Mouse (Mus musculus) adrenal gland, adult (tissue): ENCODE results near the gene Nrp2.

Source experiments
- DNase-seq, 2 experiments: peaks; one replicate each; pipeline ENCODE4 v3.0.0; 2022 to 2023; ENCODE audit warnings: low spot score in 1 of 2; ENCODE audit not compliant: inconsistent age in 2 of 2

The Nrp2 gene

GRCm38 (mm10) chr1:62834443-62835185 lies 131.5 kb downstream of the Nrp2 start:
- no peak for DNase-seq

- no peak for DNase-seq
These were observed 135.0 kb downstream of the Nrp2 start for GRCm38 (mm10) chr1:62838083-62838482.

- no peak for DNase-seq
These were observed 135.5 kb downstream of the Nrp2 start for GRCm38 (mm10) chr1:62838631-62839030.

GRCm38 (mm10) chr1:62843215-62843614 lies 140.1 kb downstream of the Nrp2 start:
- DNase-seq = no peak

- DNase-seq = no peak
These were observed 148.2 kb downstream of the Nrp2 start for GRCm38 (mm10) chr1:62850990-62851940.

- no peak for DNase-seq
These were observed 150.3 kb downstream of the Nrp2 start for GRCm38 (mm10) chr1:62853362-62853761.

- no peak for DNase-seq
These were observed 150.9 kb downstream of the Nrp2 start for GRCm38 (mm10) chr1:62853996-62854395.

- no peak for DNase-seq
These were observed 156.0 kb downstream of the Nrp2 start for GRCm38 (mm10) chr1:62859098-62859497.

GRCm38 (mm10) chr1:62859556-62860300 lies 156.6 kb downstream of the Nrp2 start:
- no peak for DNase-seq

- no peak for DNase-seq
These were observed 157.2 kb downstream of the Nrp2 start for GRCm38 (mm10) chr1:62860327-62860726.

GRCm38 (mm10) chr1:62860788-62861187 lies 157.7 kb downstream of the Nrp2 start:
- no peak for DNase-seq
